Mouse (Mus musculus) midbrain, postnatal 0 days (tissue): ENCODE measurements around the gene Trap1. TPM values are rescaled to one million over a fixed set of nuclear protein-coding genes. Genes with fewer than 3 reads are reported as not detected.

Experiments used
- ATAC-seq: fragments of 200-750 bp; cut with Nextera tagmentation; 2 replicates; pipeline ENCODE4 v1.8.0; 2017; ENCODE audit warnings: moderate number of reproducible peaks, mild to moderate bottlenecking, moderate TSS enrichment, moderate library complexity; ENCODE audit not compliant: low FRiP score
- DNase-seq: peaks from one replicate; pipeline ENCODE4 v3.0.0-alpha.2; 2015; ENCODE audit warnings: low spot score
- H3K27ac ChIP-seq: fragments of 300-500 bp; sonication (generic); 2 replicates; pipeline ENCODE4 v1.5.1; 2014; ENCODE audit warnings: low read depth, mild to moderate bottlenecking, low read length, mixed read lengths
- H3K27me3 ChIP-seq: fragments of 300-500 bp; sonication (generic); 2 replicates; pipeline ENCODE4 v1.6.1; 2014; ENCODE audit warnings: low read length, control low read depth, mixed read lengths; ENCODE audit not compliant: insufficient read depth
- H3K36me3 ChIP-seq: fragments of 300-500 bp; sonication (generic); 2 replicates; pipeline ENCODE4 v1.6.1; 2014; ENCODE audit warnings: low read length, control low read depth, mixed read lengths; ENCODE audit not compliant: insufficient read depth
- H3K4me1 ChIP-seq: fragments of 300-500 bp; sonication (generic); 2 replicates; pipeline ENCODE4 v1.6.1; 2014; ENCODE audit warnings: mild to moderate bottlenecking, control low read depth, antibody characterized with exemption, low read length, mixed read lengths; ENCODE audit not compliant: insufficient read depth
- H3K4me2 ChIP-seq: fragments of 300-500 bp; sonication (generic); 2 replicates; pipeline ENCODE4 v1.6.1; 2014; ENCODE audit warnings: low read depth, mild to moderate bottlenecking, low read length, mixed read lengths; ENCODE audit not compliant: poor library complexity, severe bottlenecking
- H3K4me3 ChIP-seq: fragments of 300-500 bp; sonication (generic); 2 replicates; pipeline ENCODE4 v1.5.1; 2014; ENCODE audit warnings: low read depth, mild to moderate bottlenecking, low read length, moderate library complexity
- H3K9ac ChIP-seq: fragments of 300-500 bp; sonication (generic); replicated peaks from 2 replicates; pipeline ENCODE4 v1.6.1; 2014; ENCODE audit warnings: mild to moderate bottlenecking, low read length, moderate library complexity, mixed read lengths; ENCODE audit not compliant: poor library complexity, severe bottlenecking
- H3K9me3 ChIP-seq: fragments of 300-500 bp; sonication (generic); 2 replicates; pipeline ENCODE4 v1.6.1; 2016; ENCODE audit warnings: low read length, control low read depth
- CTCF ChIP-seq: IDR thresholded peaks from 2 replicates; pipeline ENCODE4 v1.5.1; 2016; ENCODE audit warnings: antibody characterized with exemption, mild to moderate bottlenecking
- WGBS: fragments of 180-500 bp; shearing (Covaris S2); extraction: QIAGEN DNeasy Blood & Tissue Kit; methylation state at CpG from one replicate; pipeline ENCODE4 v1.1.7; 2014; 5-methylcytosine and 5-hydroxymethylcytosine counted together
- polyA plus RNA-seq: library from polyadenylated mRNA; unstranded; fragments of >200 nt; fragmentation: Nextera tagmentation; extraction: Ambion mirVana; gene quantifications from 2 replicates; pipeline ENCODE4 v1.2.1, GENCODE M21; 2015
- total RNA-seq: library from RNA; depleted of rRNA; stranded (reverse); fragments of >200 nt; gene quantifications from 2 replicates; pipeline ENCODE4 v1.2.3, GENCODE M21; 2014

Trap1 gene
- total and polyA plus RNA-seq, 2 experiments from 2014 or later = 37.7 to 45.0 TPM

DNA sequence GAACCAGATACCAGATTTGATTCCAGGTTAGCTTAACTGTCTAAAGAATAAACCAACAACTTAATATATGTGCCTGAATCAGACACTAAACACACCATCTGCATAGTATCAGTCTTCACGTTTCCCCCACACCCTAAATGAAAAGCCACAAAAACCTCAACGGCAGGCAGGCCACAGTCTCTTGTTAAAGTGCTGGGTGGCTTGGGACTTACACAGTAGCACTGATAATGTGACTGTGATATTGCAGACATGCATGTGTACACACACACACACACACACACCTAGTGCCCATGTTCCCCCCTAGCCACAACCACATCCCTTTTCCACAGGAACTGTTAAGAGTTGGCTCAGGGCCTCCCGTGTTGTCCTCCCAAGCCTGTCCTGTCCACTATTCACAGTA is 2.8 kb downstream of the Trap1 start:
- Histone ChIP-seq H3K36me3 (no peaks in the 10 kb centered on the region), H3K27me3 (no peaks in the 10 kb centered on the region), H3K9me3 (no peaks in the 10 kb centered on the region), H3K4me1 (peaks cover 5% of the 10 kb centered on the region; the same call in 1 of the 2 replicates), H3K4me3 (no peak overlapping the region), H3K27ac (no peak overlapping the region), H3K9ac (no peak overlapping the region), H3K4me2 (no peak overlapping the region)
- no peak for DNase-seq
- no peak for ATAC-seq
- TF ChIP-seq CTCF = no peak
- WGBS = 79% methylated on average over 3 of the region's 3 CpGs

DNA sequence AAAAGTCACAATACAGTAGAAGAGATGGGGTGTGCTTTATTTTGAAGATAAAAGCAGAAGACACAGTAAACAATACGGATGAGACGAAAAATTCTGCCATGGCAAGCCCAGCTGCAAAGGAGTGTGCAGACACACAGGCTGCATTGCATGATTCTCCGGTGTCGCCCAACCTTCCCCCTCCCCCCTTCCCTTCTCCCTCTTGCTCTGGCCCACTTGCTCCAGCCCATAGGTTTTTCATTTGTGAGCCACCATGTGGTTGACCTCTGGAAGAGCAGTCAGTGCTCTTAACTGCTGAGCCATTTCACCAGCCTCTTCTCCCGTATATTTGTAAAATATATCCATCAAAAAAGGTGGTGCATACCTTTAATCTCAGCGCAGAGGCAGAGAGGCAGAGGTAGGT is 3.3 kb downstream of the Trap1 start:
- no peaks in the 10 kb centered on the region for H3K27me3 ChIP-seq
- H3K4me1 ChIP-seq = peaks cover 5% of the 10 kb centered on the region; the same call in 1 of the 2 replicates
- TF ChIP-seq CTCF = peak; percentile 36
- no peaks in the 10 kb centered on the region for H3K36me3 ChIP-seq
- no peaks in the 10 kb centered on the region for H3K9me3 ChIP-seq
- H3K4me2 ChIP-seq = no peak overlapping the region
- H3K27ac ChIP-seq = no peak overlapping the region
- WGBS = 69% methylated on average over 6 of the region's 6 CpGs
- no peak overlapping the region for H3K4me3 ChIP-seq
- ATAC-seq = no peak
- peak; percentile 8 for DNase-seq
- H3K9ac ChIP-seq = no peak overlapping the region

GRCm38 (mm10) chr16:4068588-4068987 is 9.0 kb downstream of the Trap1 start:
- ATAC-seq = no peak
- H3K9ac ChIP-seq = no peak overlapping the region
- 63% methylated on average over 8 of the region's 8 CpGs for WGBS

DNA sequence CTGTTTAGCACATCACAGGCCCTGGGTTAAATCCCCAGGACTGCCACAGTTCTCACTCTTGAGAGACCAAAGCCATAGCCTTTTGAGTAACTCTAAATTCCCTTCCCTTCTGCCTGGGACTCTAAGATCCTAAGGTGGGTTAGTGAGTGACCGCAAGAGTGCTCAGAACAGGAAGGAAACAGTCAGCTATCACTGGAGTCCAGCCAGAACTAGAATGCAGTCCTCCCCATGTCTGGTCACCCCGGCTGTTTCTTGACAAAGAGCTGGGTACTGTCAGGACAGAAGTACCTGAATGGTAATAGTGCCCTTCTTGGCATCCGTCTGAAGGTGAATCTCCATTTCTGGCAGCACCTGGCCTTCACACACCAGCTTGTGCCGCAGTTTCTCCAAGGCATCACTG is 12.7 kb downstream of the Trap1 start:
- no peak for DNase-seq
- WGBS = 97% methylated on average over 4 of the region's 4 CpGs
- no peak for ATAC-seq
- no peaks in the 10 kb centered on the region for H3K4me1 ChIP-seq
- no peak overlapping the region for H3K4me2 ChIP-seq
- no peak overlapping the region for H3K27ac ChIP-seq
- no peaks in the 10 kb centered on the region for H3K9me3 ChIP-seq
- peaks cover 63% of the 10 kb centered on the region for H3K36me3 ChIP-seq
- H3K4me3 ChIP-seq = no peak overlapping the region
- H3K9ac ChIP-seq = no peak overlapping the region
- TF ChIP-seq CTCF = no peak
- H3K27me3 ChIP-seq = no peaks in the 10 kb centered on the region

More at GRCm38 (mm10) chr16:4068588-4068987, 9.0 kb downstream of the Trap1 start:
- Histone ChIP-seq H3K9me3 (no peaks in the 10 kb centered on the region), H3K4me1 (no peaks in the 10 kb centered on the region), H3K4me3 (no peak overlapping the region), H3K4me2 (no peak overlapping the region), H3K36me3 (peaks cover 39% of the 10 kb centered on the region), H3K27ac (no peak overlapping the region), H3K27me3 (no peaks in the 10 kb centered on the region)
- peak; percentile 37 for DNase-seq
- peak; percentile 77 for TF ChIP-seq CTCF

GRCm38 (mm10) chr16:4053811-4054210 is 23.8 kb downstream of the Trap1 start:
- no peaks in the 10 kb centered on the region for H3K4me1 ChIP-seq
- ATAC-seq = no peak
- H3K27me3 ChIP-seq = no peaks in the 10 kb centered on the region
- H3K27ac ChIP-seq = no peak overlapping the region
- TF ChIP-seq CTCF = no peak
- H3K4me3 ChIP-seq = no peak overlapping the region
- no peak for DNase-seq
- no peaks in the 10 kb centered on the region for H3K9me3 ChIP-seq
- 82% methylated on average over 3 of the region's 3 CpGs for WGBS
- H3K9ac ChIP-seq = no peak overlapping the region
- H3K4me2 ChIP-seq = no peak overlapping the region
- peaks cover 58% of the 10 kb centered on the region for H3K36me3 ChIP-seq

- Histone ChIP-seq H3K36me3 (peaks cover 57% of the 10 kb centered on the region), H3K9me3 (no peaks in the 10 kb centered on the region), H3K4me3 (no peak overlapping the region), H3K27me3 (no peaks in the 10 kb centered on the region), H3K4me1 (no peaks in the 10 kb centered on the region), H3K9ac (no peak overlapping the region), H3K27ac (no peak overlapping the region), H3K4me2 (no peak overlapping the region)
- ATAC-seq (no peak), DNase-seq (no peak)
- TF ChIP-seq CTCF = no peak
- 96% methylated on average over 4 of the region's 4 CpGs for WGBS
Measured at GRCm38 (mm10) chr16:4052601-4053000, 25.0 kb downstream of the Trap1 start.
